Mouse (Mus musculus): Measurements from ENCODE around the gene Snrnp27. TPM values are rescaled to one million over a fixed set of nuclear protein-coding genes. Genes with fewer than 3 reads are reported as not detected.

Snrnp27 gene
- 120 and 123 TPM in 2 replicates for polyA plus RNA-seq (2015; fragmentation: Nextera tagmentation; extraction: Ambion mirVana)

- H3K36me3 ChIP-seq (ENCODE audit: insufficient read depth, low read length), result peaks cover 26% of the 10 kb centered on the region
- WGBS, result 2% methylated on average over 36 of the region's 36 CpGs
- no peaks in the 10 kb centered on the region for H3K9me3 ChIP-seq (replicated peaks; ENCODE audit: low read length)
- H3K9ac ChIP-seq (ENCODE audit: low read depth, low read length), result peak within 1 kb of the TSS; percentile 92
- H3K27ac ChIP-seq, result peak within 1 kb of the TSS; percentile 83
- peak within 1 kb of the TSS; percentile 92 for H3K4me3 ChIP-seq (replicated peaks; ENCODE audit: low read depth, low read length)
- H3K4me1 ChIP-seq (replicated peaks; ENCODE audit: insufficient read depth, low read length), result no peaks in the 10 kb centered on the region
- DNase-seq (ENCODE audit: low spot score) (peak; percentile 94), ATAC-seq (replicated peaks; ENCODE audit: low FRiP score, low read depth) (peak; percentile 89)
- H3K4me2 ChIP-seq (ENCODE audit: low read length), result peak within 1 kb of the TSS; percentile 75
- no peaks in the 10 kb centered on the region for H3K27me3 ChIP-seq (ENCODE audit: insufficient read depth, low read length)
- TF ChIP-seq CTCF (IDR thresholded peaks at IDR 0.05; ENCODE audit: low read depth), result no peak
These were observed at the start of gene Snrnp27 for GRCm38 (mm10) chr6:86683872-86684654. Gene Snrnp27 (minus strand): TSS chr6:86684522.

- H3K36me3 ChIP-seq (ENCODE audit: insufficient read depth, low read length), result no peaks in the 10 kb centered on the region
- H3K9ac ChIP-seq (ENCODE audit: low read depth, low read length), result peak within 1 kb of the TSS; percentile 70
- peak within 1 kb of the TSS; percentile 98 for H3K4me2 ChIP-seq (ENCODE audit: low read length)
- H3K9me3 ChIP-seq (replicated peaks; ENCODE audit: low read length), result no peaks in the 10 kb centered on the region
- peak within 1 kb of the TSS; percentile 38 for H3K27ac ChIP-seq
- WGBS, result under 1% methylated on average over 51 of the region's 59 CpGs
- peaks cover 6% of the 10 kb centered on the region; the same call in 1 of the 2 replicates for H3K4me1 ChIP-seq (replicated peaks; ENCODE audit: insufficient read depth, low read length)
- H3K4me3 ChIP-seq (replicated peaks; ENCODE audit: low read depth, low read length), result peak within 1 kb of the TSS; percentile 87
- no peaks in the 10 kb centered on the region for H3K27me3 ChIP-seq (ENCODE audit: insufficient read depth, low read length)
- ATAC-seq (replicated peaks; ENCODE audit: low FRiP score, low read depth), result peak; percentile 93
- peak; percentile 97 for DNase-seq (ENCODE audit: low spot score)
- TF ChIP-seq CTCF (IDR thresholded peaks at IDR 0.05; ENCODE audit: low read depth), result no peak
These were observed 49.0 kb upstream of the Snrnp27 start, which contains the start of gene Gmcl1 for GRCm38 (mm10) chr6:86733183-86733876. Gene Gmcl1 (minus strand): TSS chr6:86733383.

- DNase-seq (ENCODE audit: low spot score) (peak; percentile 36), ATAC-seq (replicated peaks; ENCODE audit: low FRiP score, low read depth) (peak; percentile 55)
- Histone ChIP-seq H3K27ac (peak overlapping the region; percentile 32), H3K9ac (ENCODE audit: low read depth, low read length) (peak overlapping the region; percentile 70), H3K9me3 (replicated peaks; ENCODE audit: low read length) (no peaks in the 10 kb centered on the region), H3K4me1 (replicated peaks; ENCODE audit: insufficient read depth, low read length) (peaks cover 6% of the 10 kb centered on the region; the same call in 1 of the 2 replicates), H3K4me3 (replicated peaks; ENCODE audit: low read depth, low read length) (peak overlapping the region; percentile 87), H3K4me2 (ENCODE audit: low read length) (peak overlapping the region; percentile 98), H3K36me3 (ENCODE audit: insufficient read depth, low read length) (no peaks in the 10 kb centered on the region), H3K27me3 (ENCODE audit: insufficient read depth, low read length) (no peaks in the 10 kb centered on the region)
- WGBS, result under 1% methylated on average over 62 of the region's 62 CpGs
- TF ChIP-seq CTCF (IDR thresholded peaks at IDR 0.05; ENCODE audit: low read depth), result no peak
These were observed 48.2 kb upstream of the Snrnp27 start for GRCm38 (mm10) chr6:86732276-86733173.

- Histone ChIP-seq H3K4me1 (replicated peaks; ENCODE audit: insufficient read depth, low read length) (0 out of 2 replicates have a peak, but pooled peaks cover under 1% of the 10 kb centered on the region), H3K4me3 (replicated peaks; ENCODE audit: low read depth, low read length) (no peak overlapping the region), H3K36me3 (ENCODE audit: insufficient read depth, low read length) (no peaks in the 10 kb centered on the region; the same call in 1 of the 2 replicates), H3K4me2 (ENCODE audit: low read length) (no peak overlapping the region), H3K27me3 (ENCODE audit: insufficient read depth, low read length) (no peaks in the 10 kb centered on the region), H3K9me3 (replicated peaks; ENCODE audit: low read length) (no peaks in the 10 kb centered on the region), H3K27ac (no peak overlapping the region), H3K9ac (ENCODE audit: low read depth, low read length) (no peak overlapping the region)
- DNase-seq (ENCODE audit: low spot score) (no peak), ATAC-seq (replicated peaks; ENCODE audit: low FRiP score, low read depth) (no peak)
- no peak for TF ChIP-seq CTCF (IDR thresholded peaks at IDR 0.05; ENCODE audit: low read depth)
- WGBS, result 93% methylated on average over 5 of the region's 5 CpGs
These were observed 44.4 kb upstream of the Snrnp27 start for GRCm38 (mm10) chr6:86728711-86729110.

- no peak for ATAC-seq (replicated peaks; ENCODE audit: low FRiP score, low read depth)
These were observed 37.7 kb upstream of the Snrnp27 start for GRCm38 (mm10) chr6:86721977-86722376.

More at GRCm38 (mm10) chr6:86721977-86722376, 37.7 kb upstream of the Snrnp27 start:
- no peak overlapping the region for H3K4me3 ChIP-seq (replicated peaks; ENCODE audit: low read depth, low read length)
- WGBS, result 41% methylated on average over 3 of the region's 3 CpGs
- H3K9me3 ChIP-seq (replicated peaks; ENCODE audit: low read length), result no peaks in the 10 kb centered on the region
- no peak for TF ChIP-seq CTCF (IDR thresholded peaks at IDR 0.05; ENCODE audit: low read depth)
- no peak overlapping the region for H3K4me2 ChIP-seq (ENCODE audit: low read length)
- H3K27ac ChIP-seq, result no peak overlapping the region
- no peak overlapping the region for H3K9ac ChIP-seq (ENCODE audit: low read depth, low read length)
- no peaks in the 10 kb centered on the region for H3K27me3 ChIP-seq (ENCODE audit: insufficient read depth, low read length)
- no peaks in the 10 kb centered on the region for H3K4me1 ChIP-seq (replicated peaks; ENCODE audit: insufficient read depth, low read length)
- peak; percentile 52 for DNase-seq (ENCODE audit: low spot score)
- H3K36me3 ChIP-seq (ENCODE audit: insufficient read depth, low read length), result peaks cover 5% of the 10 kb centered on the region; the same call in 1 of the 2 replicates

Measured in kidney, postnatal 0 days (tissue).